Mouse (Mus musculus) macrophage (primary cell): ENCODE data around the gene St3gal2. TPM values are rescaled to one million over a fixed set of nuclear protein-coding genes. Genes with fewer than 3 reads are reported as not detected.
"Not testable (repeated sequence)": the region's sequence is repeated elsewhere in the genome, so short reads cannot be mapped to it uniquely, and the experiment has no call there.

Experiments
- H3K27ac ChIP-seq: fragments of 350-480 bp; formaldehyde crosslinking; 2 replicates; pipeline ENCODE4 v1.9.0; 2021
- H3K36me3 ChIP-seq: fragments of 350-480 bp; formaldehyde crosslinking; 2 replicates; pipeline ENCODE4 v1.9.0; 2021; ENCODE audit errors: inconsistent target
- H3K4me3 ChIP-seq: fragments of 350-480 bp; formaldehyde crosslinking; 2 replicates; pipeline ENCODE4 v1.9.0; 2021; ENCODE audit errors: inconsistent target
- H3K79me2 ChIP-seq: fragments of 350-480 bp; formaldehyde crosslinking; 2 replicates; pipeline ENCODE4 v1.9.0; 2021; ENCODE audit errors: inconsistent target
- WGBS: methylation state at CpG from one replicate; pipeline ENCODE4 v1.1.7; 2026; ENCODE audit warnings: inconsistent platforms; ENCODE audit not compliant: missing documents; 5-methylcytosine and 5-hydroxymethylcytosine counted together
- polyA plus RNA-seq: library from polyadenylated mRNA; stranded (reverse); fragments of 250-400 nt; gene quantifications from 3 replicates; pipeline ENCODE4 v1.2.4, GENCODE M21; 2018; ENCODE audit warnings: inconsistent platforms

The St3gal2 gene
- polyA plus RNA-seq, 1 experiment from 2014 or later, result 11.1 TPM

- WGBS, result 9% methylated on average over 45 of the region's 45 CpGs
- H3K36me3 ChIP-seq, result 0 out of 2 replicates have a peak, but pooled peaks cover 10% of the 10 kb centered on the region
- H3K79me2 ChIP-seq, result no peaks in the 10 kb centered on the region
- H3K4me3 ChIP-seq, result peak overlapping the region; percentile 66
- no peak overlapping the region for H3K27ac ChIP-seq
Observed at GRCm38 (mm10) chr8:110969910-110970770, 50.4 kb downstream of the St3gal2 start.

- WGBS, result 97% methylated on average over 8 of the region's 8 CpGs
- peaks cover 33% of the 10 kb centered on the region for H3K36me3 ChIP-seq
Observed at GRCm38 (mm10) chr8:110976532-110976931, 56.8 kb downstream of the St3gal2 start.

GRCm38 (mm10) chr8:110977987-110978386, 58.3 kb downstream of the St3gal2 start:
- peaks cover 45% of the 10 kb centered on the region for H3K36me3 ChIP-seq
- H3K4me3 ChIP-seq, H3K79me2 ChIP-seq, H3K27ac ChIP-seq: not testable (repeated sequence)
- WGBS, result no CpG with 5 or more reads among the region's 2 CpGs

More at GRCm38 (mm10) chr8:110976532-110976931, 56.8 kb downstream of the St3gal2 start:
- H3K4me3 ChIP-seq, H3K27ac ChIP-seq, H3K79me2 ChIP-seq: not testable (repeated sequence)

- Histone ChIP-seq H3K36me3 (peaks cover 63% of the 10 kb centered on the region), H3K27ac (no peak overlapping the region), H3K79me2 (no peaks in the 10 kb centered on the region), H3K4me3 (no peak overlapping the region)
- 46% methylated on average over 2 of the region's 2 CpGs for WGBS
Observed at GRCm38 (mm10) chr8:110981304-110981703, 61.6 kb downstream of the St3gal2 start.

GRCm38 (mm10) chr8:110987805-110988744, 68.4 kb downstream of the St3gal2 start:
- peaks cover 11% of the 10 kb centered on the region; the same call in 1 of the 2 replicates for H3K79me2 ChIP-seq
- WGBS, result 25% methylated on average over 8 of the region's 8 CpGs
- peaks cover 74% of the 10 kb centered on the region for H3K36me3 ChIP-seq
- no peak overlapping the region for H3K4me3 ChIP-seq
- H3K27ac ChIP-seq, result no peak overlapping the region

- Histone ChIP-seq H3K4me3 (no peak overlapping the region), H3K27ac (no peak overlapping the region), H3K79me2 (peaks cover 30% of the 10 kb centered on the region), H3K36me3 (peaks cover 55% of the 10 kb centered on the region; the same call in 1 of the 2 replicates)
- WGBS, result 93% methylated on average over 9 of the region's 9 CpGs
Observed at GRCm38 (mm10) chr8:110990017-110990416, 70.3 kb downstream of the St3gal2 start.

- Histone ChIP-seq H3K36me3 (0 out of 2 replicates have a peak, but pooled peaks cover 5% of the 10 kb centered on the region), H3K27ac (peak overlapping the region; percentile 37), H3K4me3 (peak overlapping the region; percentile 96), H3K79me2 (peaks cover 54% of the 10 kb centered on the region)
- WGBS, result 31% methylated on average over 16 of the region's 16 CpGs
Observed at GRCm38 (mm10) chr8:110996641-110997430, 77.1 kb downstream of the St3gal2 start.

- Histone ChIP-seq H3K36me3 (no peaks in the 10 kb centered on the region), H3K79me2 (peaks cover 46% of the 10 kb centered on the region), H3K4me3 (peak within 1 kb of the TSS; percentile 96), H3K27ac (peak within 1 kb of the TSS; percentile 67)
- WGBS, result 4% methylated on average over 58 of the region's 58 CpGs
Observed at GRCm38 (mm10) chr8:110997547-110998531, 78.1 kb downstream of the St3gal2 start, which contains the start of gene Ddx19a. TSS of gene Ddx19a (minus strand) at chr8:110997800.

- H3K27ac ChIP-seq, H3K79me2 ChIP-seq, H3K4me3 ChIP-seq: not testable (repeated sequence)
- WGBS, result 100% methylated on average over 1 of the region's 10 CpGs
- peaks cover 49% of the 10 kb centered on the region for H3K36me3 ChIP-seq
Observed at GRCm38 (mm10) chr8:111010230-111010991, 90.7 kb downstream of the St3gal2 start.

Other genes with a start within 250 kb of the St3gal2 start
- gene Mtss1l, start 198.4 kb upstream of the St3gal2 start, polyA plus RNA-seq, result 0.18 to 0.34 TPM (median 0.19 TPM) in 3 replicates
- gene Il34, start 114.0 kb upstream of the St3gal2 start, polyA plus RNA-seq, result not detected in 3 replicates
- 29.1 to 44.7 TPM (median 32.2 TPM) in 3 replicates for gene Cog4, start 73.3 kb upstream of the St3gal2 start, polyA plus RNA-seq
- 34.3 to 64.6 TPM (median 41.6 TPM) in 3 replicates for gene Sf3b3, start 73.1 kb upstream of the St3gal2 start, polyA plus RNA-seq
- gene Fuk, start 17.4 kb upstream of the St3gal2 start, polyA plus RNA-seq, result 1.5 to 3.6 TPM (median 2.4 TPM) in 3 replicates
- gene Ddx19a, start 77.9 kb downstream of the St3gal2 start, polyA plus RNA-seq, result 29.5 to 44.2 TPM (median 44.0 TPM) in 3 replicates
- gene Ddx19b, start 111.8 kb downstream of the St3gal2 start, polyA plus RNA-seq, result 4.9 to 7.6 TPM (median 6.2 TPM) in 3 replicates
- gene Aars, start 113.2 kb downstream of the St3gal2 start, polyA plus RNA-seq, result 31.7 to 55.1 TPM (median 47.7 TPM) in 3 replicates
- gene Exosc6, start 136.4 kb downstream of the St3gal2 start, polyA plus RNA-seq, result 0.31 TPM in 1 of 3 replicates, not detected in the others
- gene Clec18a, start 172.5 kb downstream of the St3gal2 start, polyA plus RNA-seq, result not detected in 3 replicates
- gene Pdpr, start 174.7 kb downstream of the St3gal2 start, polyA plus RNA-seq, result 4.9 to 9.3 TPM (median 8.4 TPM) in 3 replicates